Mouse (Mus musculus): Measurements from ENCODE around the gene Nrp2.
A peak's percentile ranks its signal among the peaks of the same experiment; 100 is the strongest.

The Nrp2 gene

GRCm38 (mm10) chr1:62782573-62782972 is 79.5 kb downstream of the Nrp2 start:
- DNase-seq (ENCODE audit: low spot score), result no peak

- no peak for DNase-seq (ENCODE audit: low spot score)
Measured at GRCm38 (mm10) chr1:62783354-62784083, 80.4 kb downstream of the Nrp2 start.

GRCm38 (mm10) chr1:62784084-62784392 is 81.0 kb downstream of the Nrp2 start:
- no peak for DNase-seq (ENCODE audit: low spot score)

GRCm38 (mm10) chr1:62786255-62786654 is 83.2 kb downstream of the Nrp2 start:
- DNase-seq (ENCODE audit: low spot score), result peak; percentile 72

GRCm38 (mm10) chr1:62787546-62787945 is 84.5 kb downstream of the Nrp2 start:
- no peak for DNase-seq (ENCODE audit: low spot score)

- DNase-seq (ENCODE audit: low spot score), result peak; percentile 38
Measured at GRCm38 (mm10) chr1:62794223-62794895, 91.3 kb downstream of the Nrp2 start.

GRCm38 (mm10) chr1:62794896-62795255 is 91.8 kb downstream of the Nrp2 start:
- no peak for DNase-seq (ENCODE audit: low spot score)

GRCm38 (mm10) chr1:62795307-62796037 is 92.4 kb downstream of the Nrp2 start:
- DNase-seq (ENCODE audit: low spot score), result peak; percentile 47

GRCm38 (mm10) chr1:62796038-62796647 is 93.1 kb downstream of the Nrp2 start:
- DNase-seq (ENCODE audit: low spot score), result peak; percentile 58

- DNase-seq (ENCODE audit: low spot score), result no peak
Measured at GRCm38 (mm10) chr1:62799427-62799826, 96.3 kb downstream of the Nrp2 start.

GRCm38 (mm10) chr1:62800351-62800750 is 97.3 kb downstream of the Nrp2 start:
- no peak for DNase-seq (ENCODE audit: low spot score)

- no peak for DNase-seq (ENCODE audit: low spot score)
Measured at GRCm38 (mm10) chr1:62801429-62801828, 98.3 kb downstream of the Nrp2 start.

GRCm38 (mm10) chr1:62801842-62802241 is 98.8 kb downstream of the Nrp2 start:
- no peak for DNase-seq (ENCODE audit: low spot score)

GRCm38 (mm10) chr1:62803544-62803943 is 100.5 kb downstream of the Nrp2 start:
- DNase-seq (ENCODE audit: low spot score), result no peak

- DNase-seq (ENCODE audit: low spot score), result no peak
Measured at GRCm38 (mm10) chr1:62806014-62806413, 102.9 kb downstream of the Nrp2 start.

- DNase-seq (ENCODE audit: low spot score), result no peak
Measured at GRCm38 (mm10) chr1:62808395-62808794, 105.3 kb downstream of the Nrp2 start.

- DNase-seq (ENCODE audit: low spot score), result no peak
Measured at GRCm38 (mm10) chr1:62809601-62810228, 106.6 kb downstream of the Nrp2 start.

GRCm38 (mm10) chr1:62811141-62811540 is 108.1 kb downstream of the Nrp2 start:
- no peak for DNase-seq (ENCODE audit: low spot score)

- DNase-seq (ENCODE audit: low spot score), result no peak
Measured at GRCm38 (mm10) chr1:62812701-62813684, 109.9 kb downstream of the Nrp2 start.

- no peak for DNase-seq (ENCODE audit: low spot score)
Measured at GRCm38 (mm10) chr1:62813938-62814337, 110.9 kb downstream of the Nrp2 start.

- DNase-seq (ENCODE audit: low spot score), result no peak
Measured at GRCm38 (mm10) chr1:62817566-62817965, 114.5 kb downstream of the Nrp2 start.

Data from urinary bladder, postnatal 14 days (tissue).